Mouse (Mus musculus) inflammation-experienced regulatory T-cells, adult 6 months (primary cell): Measurements from ENCODE around the gene Abhd6. TPM values are rescaled to one million over a fixed set of nuclear protein-coding genes. Genes with fewer than 3 reads are reported as not detected.

Experiments used
- ATAC-seq: one replicate; pipeline ENCODE4 v1.8.0; 2017
- polyA plus RNA-seq, 3 experiments: library from polyadenylated mRNA; unstranded; fragments of 100-300 nt; shearing (Covaris generic); gene quantifications; one replicate each; pipeline ENCODE4 v1.2.1; 2017

Abhd6 gene
- polyA plus RNA-seq, result 10 to 100 TPM; 22.1 to 32.7 (median 24.1) TPM

GRCm38 (mm10) chr14:8002432-8003092, at the start of gene Abhd6:
Gene Abhd6, plus strand, starts transcription at chr14:8002902.
- peak; percentile 90 for ATAC-seq

- ATAC-seq, result no peak
These were observed 48.6 kb upstream of the Abhd6 start for GRCm38 (mm10) chr14:7954071-7954471.

- no peak for ATAC-seq
These were observed 46.3 kb upstream of the Abhd6 start for GRCm38 (mm10) chr14:7956427-7956826.

- ATAC-seq, result no peak
These were observed 45.7 kb upstream of the Abhd6 start, which contains the start of gene Gm45521 for GRCm38 (mm10) chr14:7957049-7957448. Gene Gm45521, plus strand, starts transcription at chr14:7957288.

GRCm38 (mm10) chr14:7960616-7961015, 42.1 kb upstream of the Abhd6 start:
- no peak for ATAC-seq

GRCm38 (mm10) chr14:7961714-7962113, 41.0 kb upstream of the Abhd6 start:
- ATAC-seq, result no peak

- ATAC-seq, result no peak
These were observed 40.1 kb upstream of the Abhd6 start for GRCm38 (mm10) chr14:7962626-7963025.

- no peak for ATAC-seq
These were observed 39.5 kb upstream of the Abhd6 start for GRCm38 (mm10) chr14:7963160-7963559.

- ATAC-seq, result peak; percentile 86
These were observed 38.3 kb upstream of the Abhd6 start for GRCm38 (mm10) chr14:7964219-7964889.

GRCm38 (mm10) chr14:7971889-7972493, 30.7 kb upstream of the Abhd6 start:
- ATAC-seq, result no peak

- no peak for ATAC-seq
These were observed 28.1 kb upstream of the Abhd6 start for GRCm38 (mm10) chr14:7974643-7975042.

- ATAC-seq, result no peak
These were observed 27.5 kb upstream of the Abhd6 start for GRCm38 (mm10) chr14:7975177-7975576.

- peak; percentile 82 for ATAC-seq
These were observed 25.2 kb upstream of the Abhd6 start for GRCm38 (mm10) chr14:7977471-7977870.

GRCm38 (mm10) chr14:7978183-7978582, 24.5 kb upstream of the Abhd6 start:
- peak; percentile 59 for ATAC-seq

GRCm38 (mm10) chr14:7981226-7981625, 21.5 kb upstream of the Abhd6 start:
- no peak for ATAC-seq

GRCm38 (mm10) chr14:7986913-7987312, 15.8 kb upstream of the Abhd6 start:
- no peak for ATAC-seq

- peak; percentile 39 for ATAC-seq
These were observed 13.3 kb upstream of the Abhd6 start for GRCm38 (mm10) chr14:7989371-7989770.

- no peak for ATAC-seq
These were observed 12.7 kb upstream of the Abhd6 start for GRCm38 (mm10) chr14:7989961-7990360.

- ATAC-seq, result no peak
These were observed 11.5 kb upstream of the Abhd6 start for GRCm38 (mm10) chr14:7991108-7991776.

GRCm38 (mm10) chr14:7992158-7992557, 10.5 kb upstream of the Abhd6 start:
- ATAC-seq, result no peak

- ATAC-seq, result peak; percentile 5
These were observed 8.4 kb upstream of the Abhd6 start, which contains the start of gene Dnase1l3 for GRCm38 (mm10) chr14:7994271-7994767. Gene Dnase1l3, minus strand, starts transcription at chr14:7994573.

- ATAC-seq, result peak; percentile 94
These were observed 5.4 kb upstream of the Abhd6 start for GRCm38 (mm10) chr14:7997255-7997696.

GRCm38 (mm10) chr14:7999030-7999429, 3.7 kb upstream of the Abhd6 start:
- ATAC-seq, result no peak
